Mouse (Mus musculus) liver, embryonic 15.5 days (tissue): Measurements from ENCODE around the gene Olfr190. TPM values are rescaled to one million over a fixed set of nuclear protein-coding genes. Genes with fewer than 3 reads are reported as not detected.
"Not testable (repeated sequence)": the region's sequence is repeated elsewhere in the genome, so short reads cannot be mapped to it uniquely, and the experiment has no call there.

Experiments
- ATAC-seq: fragments of 200-750 bp; cut with Nextera tagmentation; 2 replicates; pipeline ENCODE4 v1.8.0; 2017; ENCODE audit warnings: moderate number of reproducible peaks, mild to moderate bottlenecking, moderate library complexity; ENCODE audit not compliant: insufficient read depth
- H3K27ac ChIP-seq: fragments of 300-500 bp; sonication (generic); replicated peaks from 2 replicates; pipeline ENCODE4 v1.5.1; 2015; ENCODE audit warnings: mild to moderate bottlenecking, inconsistent platforms
- H3K27me3 ChIP-seq: fragments of 300-500 bp; sonication (generic); 2 replicates; pipeline ENCODE4 v1.6.1; 2015; ENCODE audit warnings: mild to moderate bottlenecking, inconsistent platforms
- H3K36me3 ChIP-seq: fragments of 300-500 bp; sonication (generic); replicated peaks from 2 replicates; pipeline ENCODE4 v1.6.1; 2015; ENCODE audit warnings: moderate library complexity, mild to moderate bottlenecking, inconsistent platforms
- H3K4me1 ChIP-seq: fragments of 300-500 bp; sonication (generic); replicated peaks from 2 replicates; pipeline ENCODE4 v1.6.1; 2015; ENCODE audit warnings: inconsistent platforms
- H3K4me2 ChIP-seq: fragments of 300-500 bp; sonication (generic); 2 replicates; pipeline ENCODE4 v1.6.1; 2015; ENCODE audit warnings: moderate library complexity, mild to moderate bottlenecking, inconsistent platforms
- H3K4me3 ChIP-seq: fragments of 300-500 bp; sonication (generic); replicated peaks from 2 replicates; pipeline ENCODE4 v1.5.1; 2015; ENCODE audit warnings: mild to moderate bottlenecking, inconsistent platforms
- H3K9ac ChIP-seq: fragments of 300-500 bp; sonication (generic); 2 replicates; pipeline ENCODE4 v1.6.1; 2015; ENCODE audit warnings: moderate library complexity, mild to moderate bottlenecking, inconsistent platforms
- H3K9me3 ChIP-seq: fragments of 300-500 bp; sonication (generic); replicated peaks from 2 replicates; pipeline ENCODE4 v1.6.1; 2016; ENCODE audit warnings: inconsistent platforms
- WGBS: fragments of 180-500 bp; shearing (Covaris S2); methylation state at CpG from one replicate; pipeline ENCODE4 v1.1.7; 2015; ENCODE audit warnings: mixed read lengths; ENCODE audit not compliant: insufficient replicate concordance; 5-methylcytosine and 5-hydroxymethylcytosine counted together
- polyA plus RNA-seq: library from polyadenylated mRNA; unstranded; fragments of >200 nt; fragmentation: Nextera tagmentation; extraction: Ambion mirVana; gene quantifications from 2 replicates; pipeline ENCODE4 v1.2.1, GENCODE M21; 2015

Gene Olfr190
- polyA plus RNA-seq = not detected in 2 replicates

DNA sequence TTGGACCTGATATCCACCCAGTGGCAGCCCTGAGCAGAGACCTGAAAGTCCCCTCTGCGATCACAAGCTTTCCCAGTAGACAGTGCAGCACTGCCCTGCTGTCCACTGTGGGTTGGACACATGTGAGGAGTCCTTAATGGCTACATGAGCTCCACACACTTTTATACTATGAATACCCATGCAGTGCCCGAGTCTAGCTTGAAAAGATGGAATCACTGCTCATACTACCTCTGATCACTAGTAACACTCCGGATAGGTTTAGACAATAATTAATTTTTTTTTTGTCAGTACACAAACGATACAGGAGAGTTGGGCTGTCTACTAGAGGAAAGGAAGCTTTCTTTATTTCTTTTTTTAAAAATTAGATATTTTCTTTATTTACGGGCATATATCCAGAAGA, at the start of gene Olfr190:
Olfr190 (minus strand) TSS at position 101 of the 400 bp plus-strand sequence.
- whole genome bisulfite sequencing = 62% methylated on average over 5 of the region's 5 CpGs
- no peaks in the 10 kb centered on the region for H3K36me3 ChIP-seq
- no peak for ATAC-seq
- H3K9me3 ChIP-seq = no peaks in the 10 kb centered on the region
- no peaks in the 10 kb centered on the region for H3K4me1 ChIP-seq
- no peak within 1 kb of the TSS for H3K4me2 ChIP-seq
- no peak within 1 kb of the TSS for H3K9ac ChIP-seq
- no peaks in the 10 kb centered on the region for H3K27me3 ChIP-seq
- no peak within 1 kb of the TSS for H3K27ac ChIP-seq
- no peak within 1 kb of the TSS for H3K4me3 ChIP-seq

DNA sequence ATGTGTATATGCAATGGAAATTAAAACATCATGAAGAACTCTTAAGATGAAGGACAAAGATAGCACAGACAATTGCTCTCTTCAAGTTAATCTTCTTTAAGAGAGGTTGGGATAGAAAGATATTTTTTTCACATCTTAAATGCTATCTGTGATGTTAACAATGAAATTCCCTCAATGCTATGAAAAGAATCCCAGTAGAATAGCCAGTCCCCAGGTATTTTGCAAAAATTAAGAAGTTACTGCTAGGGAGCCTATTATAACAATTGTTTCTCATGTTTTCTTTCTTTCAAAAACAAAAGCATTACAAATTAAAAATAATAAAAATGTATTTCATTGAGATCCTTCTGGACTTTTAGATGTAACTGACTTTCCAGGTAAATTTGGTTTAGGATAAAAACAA, 43.2 kb upstream of the Olfr190 start, which contains the start of gene Olfr194:
Olfr194 (minus strand) TSS at position 101 of the 400 bp plus-strand sequence.
- no peak within 1 kb of the TSS for H3K4me3 ChIP-seq
- no peaks in the 10 kb centered on the region for H3K36me3 ChIP-seq
- H3K27me3 ChIP-seq = no peaks in the 10 kb centered on the region
- H3K9me3 ChIP-seq = no peaks in the 10 kb centered on the region
- no peak within 1 kb of the TSS for H3K27ac ChIP-seq
- H3K9ac ChIP-seq = no peak within 1 kb of the TSS
- no peak within 1 kb of the TSS for H3K4me2 ChIP-seq
- ATAC-seq = no peak
- no peaks in the 10 kb centered on the region for H3K4me1 ChIP-seq

GRCm38 (mm10) chr16:59111781-59112180, 34.0 kb upstream of the Olfr190 start, which contains the start of gene Olfr193:
Gene Olfr193 (minus strand): TSS chr16:59111881.
- Histone ChIP-seq H3K27me3 (no peaks in the 10 kb centered on the region), H3K36me3 (no peaks in the 10 kb centered on the region), H3K9me3 (no peaks in the 10 kb centered on the region), H3K4me2 (no peak within 1 kb of the TSS), H3K4me3 (no peak within 1 kb of the TSS), H3K9ac (no peak within 1 kb of the TSS), H3K4me1 (no peaks in the 10 kb centered on the region), H3K27ac (no peak within 1 kb of the TSS)
- 69% methylated on average over 1 of the region's 1 CpGs for WGBS
- no peak for ATAC-seq

DNA sequence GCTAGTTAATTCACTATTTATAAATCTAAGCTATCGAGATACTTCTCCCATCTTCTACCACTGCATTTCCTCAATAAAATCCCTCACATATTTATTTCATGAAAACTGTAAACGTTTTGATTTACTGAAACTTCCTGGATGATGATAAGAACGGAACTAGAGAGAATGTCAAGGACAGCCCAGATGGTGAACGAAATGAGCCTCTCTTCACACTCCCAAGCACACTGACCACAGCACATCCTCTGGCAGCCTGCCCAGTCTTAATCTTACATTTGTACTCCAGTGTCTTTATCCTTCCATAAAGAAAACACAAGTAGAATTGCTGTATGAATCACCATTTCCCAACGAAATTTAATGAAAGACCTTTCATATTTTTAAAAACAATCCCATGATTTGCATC, 30.7 kb upstream of the Olfr190 start:
- WGBS = 36% methylated on average over 5 of the region's 5 CpGs
- not testable (repeated sequence) for ATAC-seq, H3K4me1 ChIP-seq, H3K36me3 ChIP-seq, H3K9me3 ChIP-seq, H3K9ac ChIP-seq, H3K27me3 ChIP-seq, H3K4me3 ChIP-seq, H3K4me2 ChIP-seq, H3K27ac ChIP-seq

- Histone ChIP-seq H3K4me1 (no peaks in the 10 kb centered on the region), H3K9ac (no peak overlapping the region), H3K27me3 (no peaks in the 10 kb centered on the region), H3K4me3 (no peak overlapping the region), H3K36me3 (no peaks in the 10 kb centered on the region), H3K27ac (no peak overlapping the region), H3K9me3 (no peaks in the 10 kb centered on the region), H3K4me2 (no peak overlapping the region)
- ATAC-seq = no peak
- WGBS = 57% methylated on average over 2 of the region's 2 CpGs
Observed at GRCm38 (mm10) chr16:59105312-59105711, 27.5 kb upstream of the Olfr190 start.

- H3K27me3 ChIP-seq, H3K36me3 ChIP-seq, ATAC-seq, H3K4me1 ChIP-seq, H3K9ac ChIP-seq, H3K4me3 ChIP-seq, H3K27ac ChIP-seq, H3K9me3 ChIP-seq, H3K4me2 ChIP-seq: not testable (repeated sequence)
- 31% methylated on average over 1 of the region's 1 CpGs for WGBS
Observed at GRCm38 (mm10) chr16:59089722-59090121, 11.9 kb upstream of the Olfr190 start, which contains the start of gene Olfr191. Gene Olfr191 (minus strand): TSS chr16:59089822.

GRCm38 (mm10) chr16:59081113-59081512, 3.3 kb upstream of the Olfr190 start:
- not testable (repeated sequence) for H3K9ac ChIP-seq, H3K4me3 ChIP-seq, H3K27ac ChIP-seq, H3K9me3 ChIP-seq, H3K36me3 ChIP-seq, H3K4me2 ChIP-seq, H3K27me3 ChIP-seq, ATAC-seq, H3K4me1 ChIP-seq
- 52% methylated on average over 2 of the region's 2 CpGs for WGBS

GRCm38 (mm10) chr16:59073520-59073919, 4.3 kb downstream of the Olfr190 start:
- Histone ChIP-seq H3K4me3 (no peak overlapping the region), H3K4me2 (no peak overlapping the region), H3K36me3 (no peaks in the 10 kb centered on the region), H3K27me3 (no peaks in the 10 kb centered on the region), H3K4me1 (no peaks in the 10 kb centered on the region), H3K9ac (no peak overlapping the region), H3K27ac (no peak overlapping the region), H3K9me3 (no peaks in the 10 kb centered on the region)
- WGBS = 49% methylated on average over 1 of the region's 1 CpGs
- ATAC-seq = no peak

- no peaks in the 10 kb centered on the region for H3K4me1 ChIP-seq
- no peak overlapping the region for H3K27ac ChIP-seq
- no peak overlapping the region for H3K4me2 ChIP-seq
- no peak for ATAC-seq
- no peak overlapping the region for H3K4me3 ChIP-seq
- no peaks in the 10 kb centered on the region for H3K36me3 ChIP-seq
- no peak overlapping the region for H3K9ac ChIP-seq
- no peaks in the 10 kb centered on the region for H3K9me3 ChIP-seq
- H3K27me3 ChIP-seq = no peaks in the 10 kb centered on the region
Observed at GRCm38 (mm10) chr16:59071755-59072154, 6.0 kb downstream of the Olfr190 start.

- H3K4me2 ChIP-seq, H3K27ac ChIP-seq, H3K36me3 ChIP-seq, H3K9ac ChIP-seq, H3K27me3 ChIP-seq, H3K4me1 ChIP-seq, H3K9me3 ChIP-seq, H3K4me3 ChIP-seq, ATAC-seq: not testable (repeated sequence)
- WGBS = 39% methylated on average over 3 of the region's 3 CpGs
Observed at GRCm38 (mm10) chr16:59062411-59062810, 15.4 kb downstream of the Olfr190 start.

DNA sequence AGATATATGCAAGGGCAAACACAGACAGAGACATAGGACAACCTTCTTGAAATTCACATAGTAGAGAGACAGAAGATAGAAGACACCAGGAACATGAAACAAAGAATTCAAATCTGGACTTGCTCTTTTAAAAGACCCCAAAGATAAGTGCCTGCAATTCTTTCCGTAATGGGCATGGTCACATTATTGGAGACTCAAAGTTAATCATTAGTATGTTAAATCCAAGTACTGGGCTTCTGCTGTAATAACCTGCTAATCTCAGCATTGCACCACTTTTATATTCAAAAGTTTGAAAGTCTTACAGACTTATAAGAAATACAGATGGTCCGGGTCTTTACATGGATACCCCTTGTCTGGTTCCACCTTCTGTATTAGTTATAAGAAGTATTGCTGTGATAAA, 28.5 kb downstream of the Olfr190 start:
- not testable (repeated sequence) for H3K4me3 ChIP-seq, H3K27me3 ChIP-seq, H3K4me2 ChIP-seq, H3K27ac ChIP-seq, ATAC-seq, H3K4me1 ChIP-seq, H3K9me3 ChIP-seq, H3K9ac ChIP-seq, H3K36me3 ChIP-seq
- 74% methylated on average over 2 of the region's 2 CpGs for WGBS

GRCm38 (mm10) chr16:59048860-59049259, 28.9 kb downstream of the Olfr190 start:
- H3K4me2 ChIP-seq = no peak overlapping the region
- no peak overlapping the region for H3K4me3 ChIP-seq
- H3K27me3 ChIP-seq = no peaks in the 10 kb centered on the region
- no peaks in the 10 kb centered on the region for H3K9me3 ChIP-seq
- H3K27ac ChIP-seq = no peak overlapping the region
- no peaks in the 10 kb centered on the region for H3K36me3 ChIP-seq
- no peaks in the 10 kb centered on the region for H3K4me1 ChIP-seq
- WGBS = 40% methylated on average over 1 of the region's 1 CpGs
- ATAC-seq = no peak
- no peak overlapping the region for H3K9ac ChIP-seq
